Mouse (Mus musculus): Measurements from ENCODE around the gene Vmn1r23.
"Not testable (repeated sequence)": the region's sequence is repeated elsewhere in the genome, so short reads cannot be mapped to it uniquely, and the experiment has no call there.

Gene Vmn1r23

DNA sequence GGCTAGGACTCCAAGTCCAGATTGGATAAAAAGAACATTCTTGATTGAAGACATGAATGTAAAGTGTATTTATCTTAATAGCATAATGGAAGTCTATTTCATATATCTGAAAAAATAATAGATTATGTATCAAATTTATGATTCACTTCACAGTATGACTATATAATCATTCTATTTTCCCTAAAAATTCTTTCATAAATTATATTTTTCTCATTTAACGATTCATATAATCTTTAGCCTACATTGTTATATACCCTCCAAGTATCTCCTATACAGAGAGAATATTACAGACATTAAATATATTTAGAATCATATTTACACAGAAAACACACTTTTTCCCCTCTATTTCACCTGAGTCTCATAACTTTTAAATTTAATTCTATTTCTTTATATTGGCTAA, at the start of gene Vmn1r23:
Vmn1r23 (minus strand) TSS at position 101 of the 400 bp plus-strand sequence.
- DNase-seq: no peak

- DNase-seq: not testable (repeated sequence)
These were observed 34.8 kb upstream of the Vmn1r23 start, which contains the start of gene Vmn1r24 for GRCm38 (mm10) chr6:57961403-57961802. Gene Vmn1r24, minus strand, starts transcription at chr6:57961503.

- no peak for DNase-seq
These were observed 18.7 kb downstream of the Vmn1r23 start, which contains the start of gene Vmn1r22 for GRCm38 (mm10) chr6:57907928-57908327. Gene Vmn1r22, minus strand, starts transcription at chr6:57908028.

Data from spleen, adult 18-20 months (tissue).